Mouse (Mus musculus): ENCODE results near the gene Ankrd31. TPM values are rescaled to one million over a fixed set of nuclear protein-coding genes. Genes with fewer than 3 reads are reported as not detected.

The Ankrd31 gene
- not detected in 2 replicates for polyA plus RNA-seq (2014; fragmentation: Nextera tagmentation; extraction: Ambion mirVana)

DNA sequence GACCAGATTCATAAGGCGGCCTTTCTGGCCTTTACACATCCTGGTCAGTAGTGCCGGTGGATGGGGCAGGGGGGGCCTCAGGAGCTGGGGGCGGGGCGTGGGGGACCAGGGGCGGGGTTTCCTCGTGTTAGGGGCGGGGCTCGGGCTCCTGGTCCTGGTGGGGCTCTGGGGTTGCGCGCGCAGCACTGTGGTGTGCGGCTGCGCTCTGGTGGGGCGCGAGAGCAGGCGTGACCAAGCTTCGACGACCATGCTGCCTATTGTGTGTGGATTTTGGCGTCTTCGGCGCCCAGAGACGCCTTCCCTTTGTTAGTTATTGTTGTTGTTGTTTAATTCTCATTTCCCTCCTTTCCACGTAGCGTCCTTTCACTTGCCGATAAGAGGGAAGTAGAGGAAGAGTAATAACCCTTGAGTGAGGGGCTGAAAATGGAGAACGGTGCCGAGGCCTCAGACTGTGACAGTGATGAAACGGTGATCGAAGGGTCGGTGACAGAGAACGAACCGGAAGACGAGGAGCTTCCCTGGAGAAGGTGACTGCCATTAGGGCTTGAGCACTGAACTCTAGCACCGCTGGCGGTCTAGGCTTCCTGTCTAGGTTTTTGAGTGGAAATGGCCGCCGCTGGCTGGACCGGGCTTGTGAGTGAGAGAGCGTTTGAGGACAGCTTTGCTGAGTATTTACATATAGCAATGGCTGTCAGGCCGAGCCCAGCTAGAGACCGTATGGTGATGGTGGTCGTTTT is at the start of gene Ankrd31:
Ankrd31 (plus strand) TSS at position 164 of the 737 bp plus-strand sequence.
- H3K9ac ChIP-seq (ENCODE audit: low read depth, low read length) = no peak within 1 kb of the TSS
- no peak for ATAC-seq (replicated peaks; ENCODE audit: insufficient number of reproducible peaks, low FRiP score, low TSS enrichment)
- no peaks in the 10 kb centered on the region for H3K4me1 ChIP-seq (ENCODE audit: control insufficient read depth, insufficient read depth, low read length)
- H3K4me3 ChIP-seq (ENCODE audit: low read depth, low read length) = no peak within 1 kb of the TSS
- H3K9me3 ChIP-seq (replicated peaks; ENCODE audit: control insufficient read depth, low read length) = no peaks in the 10 kb centered on the region
- H3K27me3 ChIP-seq (ENCODE audit: control insufficient read depth, insufficient read depth, low read length) = no peaks in the 10 kb centered on the region
- 80% methylated on average over 42 of the region's 42 CpGs for WGBS (ENCODE audit: insufficient replicate concordance)
- H3K36me3 ChIP-seq (ENCODE audit: control insufficient read depth, insufficient read depth, low read length) = no peaks in the 10 kb centered on the region
- no peak within 1 kb of the TSS for H3K27ac ChIP-seq (ENCODE audit: low read depth, low read length)
- no peak within 1 kb of the TSS for H3K4me2 ChIP-seq

GRCm38 (mm10) chr13:96702567-96703278 is 45.3 kb upstream of the Ankrd31 start:
- no peaks in the 10 kb centered on the region for H3K4me1 ChIP-seq (ENCODE audit: control insufficient read depth, insufficient read depth, low read length)
- H3K4me3 ChIP-seq (ENCODE audit: low read depth, low read length) = no peak overlapping the region
- 71% methylated on average over 9 of the region's 9 CpGs for WGBS (ENCODE audit: insufficient replicate concordance)
- no peak overlapping the region for H3K9ac ChIP-seq (ENCODE audit: low read depth, low read length)
- no peak for ATAC-seq (replicated peaks; ENCODE audit: insufficient number of reproducible peaks, low FRiP score, low TSS enrichment)
- no peaks in the 10 kb centered on the region for H3K9me3 ChIP-seq (replicated peaks; ENCODE audit: control insufficient read depth, low read length)
- H3K27ac ChIP-seq (ENCODE audit: low read depth, low read length) = no peak overlapping the region
- no peak overlapping the region for H3K4me2 ChIP-seq
- no peaks in the 10 kb centered on the region for H3K27me3 ChIP-seq (ENCODE audit: control insufficient read depth, insufficient read depth, low read length)
- no peaks in the 10 kb centered on the region for H3K36me3 ChIP-seq (ENCODE audit: control insufficient read depth, insufficient read depth, low read length)

DNA sequence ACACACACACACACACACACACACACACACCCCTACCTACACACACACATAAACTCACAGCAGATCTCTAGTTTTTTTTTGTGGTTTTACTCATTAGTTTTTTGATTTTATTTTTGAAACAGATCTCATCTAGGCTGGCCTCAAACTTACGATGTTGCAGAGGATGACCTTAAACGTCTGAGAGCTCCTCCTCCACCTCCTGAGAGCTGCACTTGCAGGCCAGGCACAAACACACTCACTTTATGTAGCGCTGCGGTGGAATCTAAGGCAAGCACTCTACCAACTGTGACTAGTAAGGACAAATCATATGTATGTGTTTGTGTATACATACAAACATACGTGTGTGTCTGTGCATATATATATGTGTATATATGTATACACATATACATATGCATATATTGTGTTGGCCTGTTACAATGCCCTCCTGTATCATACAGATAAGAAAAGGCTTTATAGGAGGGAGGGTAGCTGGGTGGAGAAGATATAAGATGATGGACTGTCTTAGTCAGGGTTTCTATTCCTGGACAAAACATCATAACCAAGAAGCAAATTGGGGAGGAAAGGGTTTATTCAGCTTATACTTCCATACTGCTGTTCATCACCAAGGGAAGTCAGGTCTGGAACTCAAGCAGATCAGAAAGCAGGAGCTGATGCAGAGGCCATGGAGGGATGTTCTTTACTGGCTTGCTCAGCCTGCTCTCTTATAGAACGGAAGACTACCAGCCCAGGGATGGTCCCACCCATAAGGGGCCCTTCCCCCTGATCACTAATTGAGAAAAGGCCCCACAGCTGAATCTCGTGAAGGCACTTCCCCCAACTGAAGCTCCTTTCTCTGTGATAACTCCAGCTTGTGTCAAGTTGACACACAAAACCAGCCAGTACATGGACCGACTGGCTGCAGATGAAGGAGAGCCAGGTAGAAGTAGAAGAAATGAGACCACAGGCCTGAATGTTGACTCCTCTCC is 38.5 kb upstream of the Ankrd31 start:
- WGBS (ENCODE audit: insufficient replicate concordance) = 73% methylated on average over 8 of the region's 8 CpGs
- ATAC-seq (replicated peaks; ENCODE audit: insufficient number of reproducible peaks, low FRiP score, low TSS enrichment) = no peak
- Histone ChIP-seq H3K36me3 (ENCODE audit: control insufficient read depth, insufficient read depth, low read length) (no peaks in the 10 kb centered on the region), H3K27ac (ENCODE audit: low read depth, low read length) (no peak overlapping the region), H3K9ac (ENCODE audit: low read depth, low read length) (no peak overlapping the region), H3K4me2 (no peak overlapping the region), H3K4me3 (ENCODE audit: low read depth, low read length) (no peak overlapping the region), H3K9me3 (replicated peaks; ENCODE audit: control insufficient read depth, low read length) (no peaks in the 10 kb centered on the region), H3K4me1 (ENCODE audit: control insufficient read depth, insufficient read depth, low read length) (no peaks in the 10 kb centered on the region), H3K27me3 (ENCODE audit: control insufficient read depth, insufficient read depth, low read length) (no peaks in the 10 kb centered on the region)

DNA sequence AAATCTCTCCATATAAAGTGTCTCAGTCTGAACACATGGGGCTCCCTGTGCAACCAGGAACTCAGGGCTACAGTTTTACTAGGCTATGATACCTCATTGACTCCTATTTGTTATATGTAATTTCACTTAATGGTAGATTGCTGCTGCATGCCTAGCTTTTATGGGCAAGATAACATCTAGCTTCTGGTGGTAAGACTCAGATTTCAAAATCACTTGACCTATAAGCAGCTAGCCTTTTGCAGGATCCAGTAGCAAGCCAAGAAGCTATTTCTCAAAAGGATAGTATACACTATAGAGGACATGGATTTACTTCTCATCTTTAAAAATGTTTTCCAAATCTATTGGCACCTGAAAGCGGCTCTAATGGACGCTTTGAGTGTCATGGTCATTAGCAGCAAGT is 31.8 kb upstream of the Ankrd31 start:
- ATAC-seq (replicated peaks; ENCODE audit: insufficient number of reproducible peaks, low FRiP score, low TSS enrichment) = no peak
- Histone ChIP-seq H3K4me2 (no peak overlapping the region), H3K9ac (ENCODE audit: low read depth, low read length) (no peak overlapping the region), H3K4me3 (ENCODE audit: low read depth, low read length) (no peak overlapping the region), H3K27ac (ENCODE audit: low read depth, low read length) (no peak overlapping the region), H3K4me1 (ENCODE audit: control insufficient read depth, insufficient read depth, low read length) (no peaks in the 10 kb centered on the region), H3K36me3 (ENCODE audit: control insufficient read depth, insufficient read depth, low read length) (no peaks in the 10 kb centered on the region), H3K27me3 (ENCODE audit: control insufficient read depth, insufficient read depth, low read length) (no peaks in the 10 kb centered on the region), H3K9me3 (replicated peaks; ENCODE audit: control insufficient read depth, low read length) (no peaks in the 10 kb centered on the region)
- WGBS (ENCODE audit: insufficient replicate concordance) = 82% methylated on average over 2 of the region's 2 CpGs

DNA sequence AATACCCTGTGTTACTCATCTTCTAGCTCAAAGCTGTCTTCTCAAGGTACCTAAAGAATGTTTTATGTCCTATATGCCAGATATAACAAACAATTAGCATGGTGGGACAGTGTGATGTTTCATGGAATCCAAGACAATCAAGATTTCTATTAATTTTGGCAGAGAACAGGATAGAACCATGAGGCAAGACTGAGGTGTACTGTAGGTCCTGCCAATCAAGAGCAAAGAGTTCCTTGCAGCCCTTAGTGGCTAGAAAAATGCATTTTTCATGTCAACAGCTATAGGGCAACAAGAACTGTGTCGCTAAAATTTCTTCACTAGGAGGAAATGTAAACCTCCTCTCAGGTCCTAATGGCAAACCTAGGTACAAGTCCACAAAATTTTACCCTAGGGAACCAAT is 30.3 kb upstream of the Ankrd31 start:
- Histone ChIP-seq H3K4me3 (ENCODE audit: low read depth, low read length) (no peak overlapping the region), H3K9me3 (replicated peaks; ENCODE audit: control insufficient read depth, low read length) (no peaks in the 10 kb centered on the region), H3K27me3 (ENCODE audit: control insufficient read depth, insufficient read depth, low read length) (no peaks in the 10 kb centered on the region), H3K27ac (ENCODE audit: low read depth, low read length) (no peak overlapping the region), H3K9ac (ENCODE audit: low read depth, low read length) (no peak overlapping the region), H3K4me2 (no peak overlapping the region), H3K36me3 (ENCODE audit: control insufficient read depth, insufficient read depth, low read length) (no peaks in the 10 kb centered on the region), H3K4me1 (ENCODE audit: control insufficient read depth, insufficient read depth, low read length) (no peaks in the 10 kb centered on the region)
- ATAC-seq (replicated peaks; ENCODE audit: insufficient number of reproducible peaks, low FRiP score, low TSS enrichment) = no peak
- 70% methylated on average over 1 of the region's 1 CpGs for WGBS (ENCODE audit: insufficient replicate concordance)

GRCm38 (mm10) chr13:96720003-96720402 is 28.1 kb upstream of the Ankrd31 start:
- Histone ChIP-seq H3K9ac (ENCODE audit: low read depth, low read length) (no peak overlapping the region), H3K4me3 (ENCODE audit: low read depth, low read length) (no peak overlapping the region), H3K4me2 (no peak overlapping the region), H3K27ac (ENCODE audit: low read depth, low read length) (no peak overlapping the region), H3K9me3 (replicated peaks; ENCODE audit: control insufficient read depth, low read length) (no peaks in the 10 kb centered on the region), H3K4me1 (ENCODE audit: control insufficient read depth, insufficient read depth, low read length) (no peaks in the 10 kb centered on the region), H3K36me3 (ENCODE audit: control insufficient read depth, insufficient read depth, low read length) (no peaks in the 10 kb centered on the region), H3K27me3 (ENCODE audit: control insufficient read depth, insufficient read depth, low read length) (no peaks in the 10 kb centered on the region)
- WGBS (ENCODE audit: insufficient replicate concordance) = 49% methylated on average over 2 of the region's 2 CpGs
- ATAC-seq (replicated peaks; ENCODE audit: insufficient number of reproducible peaks, low FRiP score, low TSS enrichment) = no peak

GRCm38 (mm10) chr13:96728289-96728688 is 19.8 kb upstream of the Ankrd31 start:
- no peaks in the 10 kb centered on the region for H3K27me3 ChIP-seq (ENCODE audit: control insufficient read depth, insufficient read depth, low read length)
- H3K4me1 ChIP-seq (ENCODE audit: control insufficient read depth, insufficient read depth, low read length) = no peaks in the 10 kb centered on the region
- no peak overlapping the region for H3K4me3 ChIP-seq (ENCODE audit: low read depth, low read length)
- WGBS (ENCODE audit: insufficient replicate concordance) = 72% methylated on average over 7 of the region's 7 CpGs
- no peak overlapping the region for H3K9ac ChIP-seq (ENCODE audit: low read depth, low read length)
- ATAC-seq (replicated peaks; ENCODE audit: insufficient number of reproducible peaks, low FRiP score, low TSS enrichment) = no peak
- H3K36me3 ChIP-seq (ENCODE audit: control insufficient read depth, insufficient read depth, low read length) = no peaks in the 10 kb centered on the region
- H3K4me2 ChIP-seq = no peak overlapping the region
- H3K9me3 ChIP-seq (replicated peaks; ENCODE audit: control insufficient read depth, low read length) = no peaks in the 10 kb centered on the region
- H3K27ac ChIP-seq (ENCODE audit: low read depth, low read length) = no peak overlapping the region

DNA sequence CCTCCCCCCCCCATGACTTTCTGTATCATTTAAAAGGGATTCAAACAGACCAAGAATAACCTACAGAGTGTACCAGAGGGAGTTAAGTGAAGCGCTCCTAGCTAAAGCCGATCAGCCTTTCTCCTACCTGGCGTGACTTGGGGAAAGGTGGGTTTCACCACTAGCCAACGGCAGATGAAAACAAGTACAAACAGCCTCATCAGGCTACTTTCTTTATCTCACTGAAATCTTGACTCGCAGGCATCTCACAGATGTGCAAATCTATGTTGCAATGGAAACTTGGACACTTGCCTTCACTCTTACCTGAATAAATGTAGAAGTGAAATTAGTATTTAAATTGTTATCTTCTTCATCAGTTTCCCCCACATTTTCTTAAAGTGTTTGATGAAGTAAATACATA is 18.9 kb upstream of the Ankrd31 start:
- ATAC-seq (replicated peaks; ENCODE audit: insufficient number of reproducible peaks, low FRiP score, low TSS enrichment) = no peak
- Histone ChIP-seq H3K4me3 (ENCODE audit: low read depth, low read length) (no peak overlapping the region), H3K4me1 (ENCODE audit: control insufficient read depth, insufficient read depth, low read length) (no peaks in the 10 kb centered on the region), H3K27ac (ENCODE audit: low read depth, low read length) (no peak overlapping the region), H3K27me3 (ENCODE audit: control insufficient read depth, insufficient read depth, low read length) (no peaks in the 10 kb centered on the region), H3K9me3 (replicated peaks; ENCODE audit: control insufficient read depth, low read length) (no peaks in the 10 kb centered on the region), H3K9ac (ENCODE audit: low read depth, low read length) (no peak overlapping the region), H3K36me3 (ENCODE audit: control insufficient read depth, insufficient read depth, low read length) (no peaks in the 10 kb centered on the region), H3K4me2 (no peak overlapping the region)
- WGBS (ENCODE audit: insufficient replicate concordance) = 86% methylated on average over 5 of the region's 5 CpGs
